Mouse (Mus musculus): ENCODE measurements at regions not wholly inside any gene's neighbourhood (a gene's known extent, or its start where the extent isn't known, plus 50 kb on each side); places are given as distances from the start of the nearest gene placed in this dataset.
A peak's percentile ranks its signal among the peaks of the same experiment; 100 is the strongest.

DNA sequence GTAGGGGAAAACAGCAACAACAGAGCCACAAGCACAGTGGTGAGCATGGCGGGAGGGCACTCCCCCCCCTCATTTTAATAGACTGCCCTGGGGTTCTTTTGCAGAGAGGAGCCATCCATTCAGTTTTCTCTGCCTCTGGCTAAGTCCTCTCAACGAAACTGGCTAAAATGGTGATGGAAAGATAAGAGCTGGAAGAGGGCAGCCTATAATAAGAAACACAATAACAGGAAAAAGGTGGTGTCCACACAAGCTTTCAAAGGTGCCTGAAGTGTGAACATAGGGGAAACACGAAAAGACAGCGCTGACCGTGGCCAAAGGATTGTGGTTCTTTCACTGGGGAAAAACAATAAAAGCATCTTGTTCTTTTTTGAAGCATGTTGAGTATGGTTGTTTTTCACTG, 83.0 kb upstream of the Asb5 start:
- no peak for ATAC-seq (replicated peaks; ENCODE audit: low FRiP score, low TSS enrichment, poor library complexity, severe bottlenecking)

DNA sequence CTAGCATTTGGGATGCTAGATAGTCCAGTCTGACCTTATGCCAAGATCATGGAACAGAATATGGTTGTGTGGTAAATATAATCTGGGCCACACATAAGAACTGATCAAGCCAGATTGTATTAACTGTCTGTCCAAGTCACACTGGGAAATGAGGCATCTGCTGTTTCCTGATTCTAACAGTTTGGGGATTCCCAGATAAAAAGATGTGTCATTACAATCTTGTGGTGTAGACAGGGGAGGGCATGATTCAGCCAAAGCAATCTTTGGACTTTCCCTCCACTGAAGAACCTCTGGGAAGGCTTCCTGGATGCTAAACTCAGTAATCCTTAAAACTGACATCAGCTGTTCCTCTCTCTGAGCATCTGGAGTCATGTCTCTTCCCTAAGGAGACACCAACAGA, 79.6 kb upstream of the Asb5 start:
- ATAC-seq (replicated peaks; ENCODE audit: low FRiP score, low TSS enrichment, poor library complexity, severe bottlenecking): no peak

- ATAC-seq (replicated peaks; ENCODE audit: low FRiP score, low TSS enrichment, poor library complexity, severe bottlenecking): no peak
Measured at GRCm38 (mm10) chr8:54451323-54452021, 77.9 kb upstream of the Asb5 start.

DNA sequence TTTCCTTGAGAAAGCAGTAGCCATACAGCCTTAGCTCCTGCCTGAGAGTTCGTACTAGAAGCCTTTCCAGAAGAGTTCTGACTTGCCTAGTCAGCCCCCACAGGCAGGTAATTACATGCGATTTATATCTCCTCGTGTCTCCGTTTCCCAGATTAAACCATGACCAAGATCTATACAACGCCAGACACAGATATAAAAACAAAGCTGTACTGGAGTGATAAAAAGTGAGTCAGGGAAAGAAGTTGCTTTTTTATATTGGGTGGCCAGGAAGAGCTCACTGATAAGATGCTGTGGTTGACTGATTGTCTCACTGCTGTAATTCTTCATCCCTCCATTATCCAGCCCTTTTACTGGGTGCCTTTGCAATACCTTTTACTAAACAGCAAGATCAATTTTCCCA, 64.4 kb upstream of the Asb5 start:
- peak; percentile 91 for ATAC-seq (replicated peaks; ENCODE audit: low FRiP score, low TSS enrichment, poor library complexity, severe bottlenecking)

GRCm38 (mm10) chr8:54465458-54466102, 63.8 kb upstream of the Asb5 start:
- peak; percentile 95 for ATAC-seq (replicated peaks; ENCODE audit: low FRiP score, low TSS enrichment, poor library complexity, severe bottlenecking)

Data from megakaryocyte-erythroid progenitor cell, adult 5-6 weeks (primary cell).